ENCODE assay signal across 29 mouse cellular contexts in the genomic region with DNA sequence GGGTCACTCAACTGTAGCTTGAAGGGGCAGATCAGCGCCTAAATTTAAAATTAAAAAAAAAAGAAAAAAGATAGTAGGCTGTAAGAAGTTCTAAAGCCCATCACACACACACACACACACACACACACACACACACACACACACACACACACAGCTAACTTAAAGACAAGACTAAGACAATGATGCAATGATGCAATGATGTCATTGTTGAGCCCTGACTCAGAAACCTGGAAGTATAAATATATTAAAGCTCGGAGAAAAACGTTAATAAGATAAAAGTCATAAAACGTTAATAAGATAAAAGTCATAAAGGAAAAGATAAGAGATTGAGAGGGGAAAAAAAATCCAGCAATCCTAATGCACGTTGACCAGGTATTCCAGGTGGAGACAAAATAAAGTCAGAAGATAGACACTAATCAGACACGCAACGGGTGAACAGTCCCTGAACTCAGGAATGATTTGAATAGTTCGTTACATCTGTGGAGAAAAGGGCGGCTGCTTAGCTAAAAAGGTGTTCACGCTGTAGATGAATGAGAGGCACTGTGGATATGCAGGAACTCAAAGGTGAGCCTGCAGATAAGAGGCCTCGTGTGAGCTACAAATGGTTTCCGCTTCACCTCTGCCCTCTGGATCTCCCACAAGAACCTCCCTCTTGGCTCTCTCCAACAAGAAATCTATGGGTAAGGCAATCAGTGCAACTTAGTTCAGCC. TPM values are rescaled to one million over a fixed set of nuclear protein-coding genes. Genes with fewer than 3 reads are reported as not detected.
DNase-seq lines count a peak whose midpoint lies in the region; ATAC-seq and TF ChIP-seq lines count a peak whose summit lies in the region.
"Had no signal": no experiment of that assay in that cellular context is flagged by ENCODE, and none has a peak within 500 bp of the region (broad histone marks: within the 10 kb centered on the region; RNA-seq: fewer than 3 reads in every experiment).

No protein-coding gene starts in this region.

- no peaks in the 10 kb centered on the region for H3K9me3 ChIP-seq in forebrain, embryonic 12.5 days
- no peaks in the 10 kb centered on the region for H3K9me3 ChIP-seq in forebrain, embryonic 11.5 days (ENCODE audit: control insufficient read depth, low read length)
- no peaks in the 10 kb centered on the region for H3K9me3 ChIP-seq in liver, embryonic 12.5 days (replicated peaks)
- H3K9me3 ChIP-seq: embryonic facial prominence, embryonic 15.5 days; heart, embryonic 13.5 days; limb, embryonic 13.5 days; liver, embryonic 13.5 days; megakaryocyte, embryonic 14.5 days; neural tube, embryonic 15.5 days had no signal

- H3K4me3 ChIP-seq in forebrain, embryonic 12.5 days (replicated peaks), result no peak overlapping the region
- H3K4me3 ChIP-seq in forebrain, embryonic 11.5 days (ENCODE audit: low read depth, low read length), result no peak overlapping the region
- no peak overlapping the region for H3K4me3 ChIP-seq in liver, adult 2 months (ENCODE audit: insufficient read depth, low read depth, low read length)
- no peak overlapping the region for H3K4me3 ChIP-seq in liver, embryonic 12.5 days
- peak overlapping the region; percentile 82 for H3K4me3 ChIP-seq in testis, adult 2 months (ENCODE audit: control insufficient read depth, low read depth, low read length)
- no peak overlapping the region for H3K4me3 ChIP-seq in cerebellum, adult 2 months (replicated peaks; ENCODE audit: insufficient read depth, low read depth, low read length)
- H3K4me3 ChIP-seq: embryonic facial prominence, embryonic 15.5 days; heart, embryonic 13.5 days; layer of hippocampus, adult 2 months; limb, embryonic 13.5 days; liver, embryonic 13.5 days; megakaryocyte, embryonic 14.5 days; neural tube, embryonic 15.5 days had no signal

- H3K36me3 ChIP-seq in forebrain, embryonic 12.5 days (replicated peaks), result no peaks in the 10 kb centered on the region
- no peaks in the 10 kb centered on the region for H3K36me3 ChIP-seq in forebrain, embryonic 11.5 days (ENCODE audit: control insufficient read depth, insufficient read depth, low read length)
- no peaks in the 10 kb centered on the region for H3K36me3 ChIP-seq in liver, adult 2 months (ENCODE audit: control insufficient read depth, insufficient read depth, low read length)
- H3K36me3 ChIP-seq in liver, embryonic 12.5 days, result no peaks in the 10 kb centered on the region
- no peaks in the 10 kb centered on the region for H3K36me3 ChIP-seq in testis, adult 2 months (ENCODE audit: control insufficient read depth, insufficient read depth, low read length)
- H3K36me3 ChIP-seq: embryonic facial prominence, embryonic 15.5 days; G1E; heart, embryonic 13.5 days; limb, embryonic 13.5 days; liver, embryonic 13.5 days; neural tube, embryonic 15.5 days had no signal

- H3K4me2 ChIP-seq in forebrain, embryonic 12.5 days, result 0 out of 2 replicates have a peak overlapping the region, but pooled peaks have one; percentile 0
- H3K4me2 ChIP-seq in forebrain, embryonic 11.5 days (ENCODE audit: low read depth, low read length, severe bottlenecking), result no peak overlapping the region
- no peak overlapping the region for H3K4me2 ChIP-seq in liver, embryonic 12.5 days
- H3K4me2 ChIP-seq: embryonic facial prominence, embryonic 15.5 days; heart, embryonic 13.5 days; limb, embryonic 13.5 days; liver, embryonic 13.5 days; neural tube, embryonic 15.5 days had no signal

- TF ChIP-seq CTCF in liver, adult 2 months (IDR thresholded peaks at IDR 0.05; ENCODE audit: low read depth, low read length), result no peak
- TF ChIP-seq CTCF in testis, adult 2 months (IDR thresholded peaks at IDR 0.05; ENCODE audit: control insufficient read depth, insufficient read depth, insufficient replicate concordance, low read depth, low read length), result no peak
- TF ChIP-seq CTCF in cerebellum, adult 2 months (IDR thresholded peaks at IDR 0.05; ENCODE audit: borderline replicate concordance, insufficient read depth, low read depth, low read length), result no peak

- peaks cover 9% of the 10 kb centered on the region for H3K4me1 ChIP-seq in forebrain, embryonic 12.5 days
- no peaks in the 10 kb centered on the region for H3K4me1 ChIP-seq in forebrain, embryonic 11.5 days (replicated peaks; ENCODE audit: control insufficient read depth, insufficient read depth, low read length)
- H3K4me1 ChIP-seq in liver, adult 2 months (ENCODE audit: control insufficient read depth, insufficient read depth, low read length), result no peaks in the 10 kb centered on the region
- no peaks in the 10 kb centered on the region for H3K4me1 ChIP-seq in liver, embryonic 12.5 days
- peaks cover 10% of the 10 kb centered on the region for H3K4me1 ChIP-seq in testis, adult 2 months (ENCODE audit: control insufficient read depth, insufficient read depth, low read length)
- H3K4me1 ChIP-seq in cerebellum, adult 2 months (ENCODE audit: control insufficient read depth, insufficient read depth, low read length), result no peaks in the 10 kb centered on the region
- H3K4me1 ChIP-seq: embryonic facial prominence, embryonic 15.5 days; liver, embryonic 13.5 days; megakaryocyte, embryonic 14.5 days had no signal

- no peak overlapping the region for H3K9ac ChIP-seq in forebrain, embryonic 12.5 days
- H3K9ac ChIP-seq in forebrain, embryonic 11.5 days (ENCODE audit: low read length), result no peak overlapping the region
- no peak overlapping the region for H3K9ac ChIP-seq in liver, adult 2 months (ENCODE audit: low read depth, low read length)
- H3K9ac ChIP-seq in liver, embryonic 12.5 days, result no peak overlapping the region
- H3K9ac ChIP-seq: embryonic facial prominence, embryonic 15.5 days; heart, embryonic 13.5 days; limb, embryonic 13.5 days; liver, embryonic 13.5 days; neural tube, embryonic 15.5 days had no signal

- no peak for ATAC-seq in forebrain, embryonic 12.5 days (ENCODE audit: low FRiP score)
- no peak for ATAC-seq in forebrain, embryonic 11.5 days (replicated peaks; ENCODE audit: low FRiP score)
- ATAC-seq in liver, embryonic 12.5 days, result no peak
- ATAC-seq: lung, postnatal 0 days had no signal

- H3K27ac ChIP-seq in forebrain, embryonic 12.5 days, result peak overlapping the region; percentile 47; the same call in 1 of the 2 replicates
- no peak overlapping the region for H3K27ac ChIP-seq in forebrain, embryonic 11.5 days (ENCODE audit: low read depth, low read length)
- no peak overlapping the region for H3K27ac ChIP-seq in liver, adult 2 months (replicated peaks; ENCODE audit: insufficient read depth, low read depth, low read length)
- no peak overlapping the region for H3K27ac ChIP-seq in liver, embryonic 12.5 days
- no peak overlapping the region for H3K27ac ChIP-seq in testis, adult 2 months (ENCODE audit: control insufficient read depth, insufficient read depth, low read depth, low read length)
- H3K27ac ChIP-seq in cerebellum, adult 2 months (ENCODE audit: insufficient read depth, low read length), result no peak overlapping the region
- H3K27ac ChIP-seq: embryonic facial prominence, embryonic 15.5 days; heart, embryonic 13.5 days; layer of hippocampus, adult 2 months; limb, embryonic 13.5 days; liver, embryonic 13.5 days; neural tube, embryonic 15.5 days had no signal

- TF ChIP-seq POLR2A in liver, adult 2 months (IDR thresholded peaks at IDR 0.05; ENCODE audit: extremely low read depth, insufficient read depth, low read length), result no peak
- no peak for TF ChIP-seq POLR2A in testis, adult 2 months (IDR thresholded peaks at IDR 0.05; ENCODE audit: control insufficient read depth, low read depth, low read length)
- TF ChIP-seq POLR2A in cerebellum, adult 2 months (IDR thresholded peaks at IDR 0.05; ENCODE audit: borderline replicate concordance, insufficient read depth, low read length), result no peak

- H3K79me2 ChIP-seq in liver, adult 2 months (ENCODE audit: control insufficient read depth, insufficient read depth, low read length), result no peaks in the 10 kb centered on the region

- 66% methylated on average over 12 of the region's 12 CpGs for WGBS in forebrain, embryonic 12.5 days
- WGBS in forebrain, embryonic 11.5 days, result 69% methylated on average over 12 of the region's 12 CpGs
- 74% methylated on average over 12 of the region's 12 CpGs for WGBS in liver, adult 2 months
- WGBS in liver, embryonic 12.5 days (ENCODE audit: insufficient replicate concordance), result 57% methylated on average over 12 of the region's 12 CpGs
- WGBS in cerebellum, adult 2 months, result 68% methylated on average over 12 of the region's 12 CpGs

- H3K27me3 ChIP-seq in forebrain, embryonic 12.5 days, result no peaks in the 10 kb centered on the region
- no peaks in the 10 kb centered on the region for H3K27me3 ChIP-seq in forebrain, embryonic 11.5 days (ENCODE audit: control insufficient read depth, insufficient read depth, low read length)
- no peaks in the 10 kb centered on the region for H3K27me3 ChIP-seq in liver, adult 2 months (ENCODE audit: control insufficient read depth, insufficient read depth, low read length)
- no peaks in the 10 kb centered on the region for H3K27me3 ChIP-seq in liver, embryonic 12.5 days (replicated peaks)
- H3K27me3 ChIP-seq in testis, adult 2 months (ENCODE audit: control insufficient read depth, insufficient read depth, low read length), result no peaks in the 10 kb centered on the region
- H3K27me3 ChIP-seq in cerebellum, adult 2 months (ENCODE audit: control insufficient read depth, insufficient read depth, low read length), result no peaks in the 10 kb centered on the region
- H3K27me3 ChIP-seq: embryonic facial prominence, embryonic 15.5 days; limb, embryonic 13.5 days; liver, embryonic 13.5 days; neural tube, embryonic 15.5 days had no signal

- DNase-seq in forebrain, embryonic 11.5 days (ENCODE audit: low spot score), result no peak
- peak; percentile 52 for DNase-seq in liver, adult 2 months (ENCODE audit: extremely low read depth, low read depth, low spot score)
- DNase-seq in testis, postnatal 10 days (ENCODE audit: low spot score), result no peak
- no peak for DNase-seq in embryo, embryonic 10.5 days (ENCODE audit: low spot score)
- no peak for DNase-seq in cerebellum, adult 2 months
- DNase-seq: adrenal gland, postnatal 10 days; cerebellum, adult 11 months; cerebellum, adult 9-11 months; gastrocnemius, postnatal 10 days; heart, postnatal 10 days; kidney, adult 2 months; kidney, postnatal 36 days; liver, embryonic 13.5 days; lung, adult 18-20 months; lung, postnatal 4 days; thymus, postnatal 14 days had no signal

RNA-seq across cellular contexts. Expression of a gene that starts 31.3 kb away (rescaled TPM):
- 266 and 279 TPM in 2 replicates for polyA plus RNA-seq in forebrain, embryonic 12.5 days (2016; fragmentation: Nextera tagmentation; extraction: Ambion mirVana)
- polyA plus RNA-seq in forebrain, embryonic 11.5 days (2014; fragmentation: Nextera tagmentation; extraction: Ambion mirVana), result 297 and 311 TPM in 2 replicates
- total RNA-seq in liver, adult 2 months (2014; rRNA removed), result 34.3 and 37.1 TPM in 2 replicates
- 60.0 and 81.2 TPM in 2 replicates for polyA plus RNA-seq in liver, adult 2 months (2012; rRNA removed)
- polyA plus RNA-seq in liver, embryonic 12.5 days (2016; fragmentation: Nextera tagmentation; extraction: Ambion mirVana), result 168 and 174 TPM in 2 replicates
- 65.4 and 73.5 TPM in 2 replicates for polyA plus RNA-seq in testis, adult 2 months (2012; rRNA removed)
- polyA plus RNA-seq in cerebellum, adult 2 months (2012; rRNA removed), result 140 and 143 TPM in 2 replicates

RNA-seq across cellular contexts. Expression of a gene that starts 43.2 kb away (rescaled TPM):
- 0.11 and 0.82 TPM in 2 replicates for polyA plus RNA-seq in forebrain, embryonic 12.5 days (2016; fragmentation: Nextera tagmentation; extraction: Ambion mirVana)
- 0.16 and 0.21 TPM in 2 replicates for polyA plus RNA-seq in forebrain, embryonic 11.5 days (2014; fragmentation: Nextera tagmentation; extraction: Ambion mirVana)
- 0.28 TPM in 1 of 2 replicates, not detected in the other for total RNA-seq in liver, adult 2 months (2014; rRNA removed)
- polyA plus RNA-seq in liver, adult 2 months (2012; rRNA removed), result 0.11 TPM in 1 of 2 replicates, not detected in the other
- 0.06 and 0.08 TPM in 2 replicates for polyA plus RNA-seq in liver, embryonic 12.5 days (2016; fragmentation: Nextera tagmentation; extraction: Ambion mirVana)
- 3.1 and 4.1 TPM in 2 replicates for polyA plus RNA-seq in testis, adult 2 months (2012; rRNA removed)
- polyA plus RNA-seq in cerebellum, adult 2 months (2012; rRNA removed), result 8.2 and 8.5 TPM in 2 replicates
- total RNA-seq: G1E; heart, adult 8-10 months; heart, postnatal 10 days; hematopoietic stem cell, adult 5-6 weeks had no signal
- polyA plus RNA-seq: G1E; lung, postnatal 0 days had no signal
